Mouse (Mus musculus) frontal cortex, postnatal 14 days (tissue): Measurements from ENCODE around the gene Irak3.
"Not testable (repeated sequence)": the region's sequence is repeated elsewhere in the genome, so short reads cannot be mapped to it uniquely, and the experiment has no call there.

Experiments used
- DNase-seq, 2 experiments: peaks; one replicate each; pipeline ENCODE4 v3.0.0; 2022; ENCODE audit warnings: low spot score in 2 of 2

The Irak3 gene

DNA sequence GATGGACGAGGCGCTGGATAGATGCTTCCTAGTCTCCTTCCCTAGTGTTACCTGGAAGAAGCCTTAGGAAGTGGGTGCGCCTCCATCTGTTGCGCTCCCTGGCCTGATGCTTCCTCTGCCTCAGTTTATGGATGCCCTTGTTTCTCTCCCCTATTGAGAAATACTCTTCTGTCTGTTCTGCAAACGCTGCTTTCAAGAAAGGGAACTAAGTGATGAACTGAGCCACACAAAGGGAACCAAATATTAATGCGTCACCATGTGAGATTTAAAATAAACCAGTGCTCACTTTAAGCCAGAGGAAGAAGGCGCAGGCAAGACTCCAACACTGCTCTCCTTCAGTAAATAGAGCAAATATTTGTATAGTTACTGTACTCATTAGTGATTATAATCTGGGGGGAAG lies 38.4 kb downstream of the Irak3 start:
- DNase-seq: no peak

- no peak for DNase-seq
Observed at GRCm38 (mm10) chr10:120162840-120163239, 39.1 kb downstream of the Irak3 start.

DNA sequence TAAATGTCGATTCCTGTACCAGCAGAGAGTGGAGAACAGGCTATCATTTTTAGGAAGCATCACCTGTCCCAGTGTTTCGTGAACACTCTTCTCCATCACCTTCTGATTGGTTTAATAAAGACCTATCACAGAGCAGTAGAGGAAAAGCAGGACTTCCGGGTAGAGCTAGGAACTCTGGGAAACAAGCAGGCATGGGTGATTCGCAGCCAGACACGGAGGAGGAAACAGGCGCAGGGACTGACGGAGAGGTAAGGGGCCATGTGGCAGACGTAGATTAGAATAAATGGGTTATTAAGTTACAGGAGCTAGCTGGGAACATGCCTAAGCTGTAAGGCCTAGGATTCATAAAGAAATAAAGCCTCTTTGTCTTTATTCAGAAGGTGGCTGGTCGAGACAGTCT lies 41.4 kb downstream of the Irak3 start:
- no peak for DNase-seq

DNA sequence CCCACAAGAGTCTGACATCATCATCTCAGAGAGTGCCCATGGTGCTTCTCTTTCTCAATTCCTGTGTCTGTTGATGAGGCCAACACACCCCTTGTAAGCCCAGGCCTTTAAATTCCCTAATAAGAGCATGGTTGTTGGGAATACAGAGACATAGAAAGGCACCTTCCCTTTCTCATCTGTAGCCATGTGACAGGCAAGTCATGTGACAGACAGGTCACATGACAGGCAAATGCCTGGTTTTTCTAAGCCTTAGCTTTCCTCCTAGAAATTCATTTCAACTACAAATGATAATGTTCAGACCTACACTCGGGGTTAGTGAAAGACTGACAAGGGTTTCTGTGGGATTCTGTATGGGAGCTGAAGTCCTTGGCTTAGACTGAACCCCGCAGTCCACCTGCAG lies 48.0 kb downstream of the Irak3 start:
- DNase-seq: no peak

- DNase-seq: no peak
Observed at GRCm38 (mm10) chr10:120151672-120152071, 50.3 kb downstream of the Irak3 start.

- no peak for DNase-seq
Observed at GRCm38 (mm10) chr10:120140916-120141516, 60.9 kb downstream of the Irak3 start.

- DNase-seq: no peak
Observed at GRCm38 (mm10) chr10:120140193-120140592, 61.7 kb downstream of the Irak3 start.

- DNase-seq: no peak
Observed at GRCm38 (mm10) chr10:120136020-120136562, 65.8 kb downstream of the Irak3 start.

- DNase-seq: no peak
Observed at GRCm38 (mm10) chr10:120133697-120134096, 68.2 kb downstream of the Irak3 start.

DNA sequence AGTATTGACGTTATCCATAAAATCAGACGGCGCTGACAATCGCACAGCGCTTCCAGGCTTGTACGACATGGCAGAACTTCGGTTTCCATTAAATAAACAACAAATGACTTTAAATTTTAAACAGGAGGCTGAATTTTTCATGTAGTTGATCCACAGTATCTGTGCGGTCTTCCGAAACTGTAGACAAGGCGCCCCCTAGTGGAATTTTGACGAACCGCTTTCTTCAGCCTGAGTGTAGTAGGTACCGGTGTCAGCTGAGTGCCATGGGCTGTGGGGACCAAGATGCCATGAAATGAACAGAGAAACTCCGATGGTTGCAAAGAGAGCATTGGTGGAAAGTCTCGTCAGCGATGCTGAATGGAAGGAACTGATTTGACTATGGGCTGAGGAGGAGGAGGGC lies 71.3 kb downstream of the Irak3 start:
- DNase-seq: peak; percentile 10 to 66

DNA sequence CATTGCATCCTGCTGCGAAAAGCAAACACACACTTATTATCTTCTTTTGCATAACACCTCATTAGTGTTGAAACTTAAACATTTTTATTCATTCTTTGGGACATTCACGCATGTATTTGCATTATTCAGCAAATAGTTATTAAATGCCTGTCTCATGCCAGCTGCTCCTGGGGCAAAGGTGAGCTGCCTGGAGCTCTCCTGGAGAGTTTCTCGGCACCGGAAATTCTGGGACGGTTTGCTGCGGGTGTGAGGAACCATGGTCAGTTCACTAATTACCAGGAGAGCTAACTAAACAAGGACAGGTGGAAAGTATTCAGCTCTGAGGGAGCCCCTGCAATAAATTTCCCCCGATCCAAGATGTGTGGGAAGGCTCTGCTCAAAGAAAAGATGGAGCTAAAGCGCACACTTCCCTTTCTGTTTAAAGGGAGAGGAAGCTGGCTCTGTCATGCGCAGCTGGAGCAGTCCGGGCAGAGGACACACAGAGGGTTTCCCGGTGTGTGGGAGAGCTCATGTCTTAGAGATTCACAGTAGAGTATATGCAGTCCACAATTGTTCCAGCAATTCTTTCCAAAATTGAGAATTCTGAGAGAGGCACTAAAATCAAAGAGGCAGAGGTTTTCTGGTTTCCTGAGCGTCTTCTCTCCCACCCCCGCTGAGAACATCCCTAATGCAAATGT lies 73.2 kb downstream of the Irak3 start:
- no peak for DNase-seq

DNA sequence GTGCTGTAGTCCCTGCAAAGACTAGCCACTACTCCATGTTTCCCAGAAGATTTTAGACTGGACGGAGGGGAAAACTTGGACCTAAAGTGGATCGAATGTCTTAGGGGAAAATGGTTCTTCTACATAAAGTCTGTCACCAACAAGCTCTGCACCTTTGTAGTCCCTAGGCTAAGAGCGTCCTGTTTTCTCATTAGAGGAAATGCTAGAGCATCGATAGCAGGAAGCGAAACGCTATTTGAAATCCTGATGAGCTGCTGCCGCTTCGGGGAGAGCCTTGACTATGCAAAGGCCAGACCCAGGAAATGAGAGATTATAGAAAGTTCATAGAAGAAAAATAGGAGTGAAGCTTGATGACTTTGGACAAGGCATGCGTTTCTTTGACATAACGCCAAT lies 76.5 kb downstream of the Irak3 start:
- DNase-seq: no peak

- DNase-seq: peak; percentile 62 to 87
Observed at GRCm38 (mm10) chr10:120124801-120125464, 77.0 kb downstream of the Irak3 start.

GRCm38 (mm10) chr10:120123721-120124120 lies 78.2 kb downstream of the Irak3 start:
- no peak for DNase-seq

GRCm38 (mm10) chr10:120115249-120115648 lies 86.7 kb downstream of the Irak3 start:
- DNase-seq: no peak

GRCm38 (mm10) chr10:120114493-120114892 lies 87.4 kb downstream of the Irak3 start:
- no peak for DNase-seq

DNA sequence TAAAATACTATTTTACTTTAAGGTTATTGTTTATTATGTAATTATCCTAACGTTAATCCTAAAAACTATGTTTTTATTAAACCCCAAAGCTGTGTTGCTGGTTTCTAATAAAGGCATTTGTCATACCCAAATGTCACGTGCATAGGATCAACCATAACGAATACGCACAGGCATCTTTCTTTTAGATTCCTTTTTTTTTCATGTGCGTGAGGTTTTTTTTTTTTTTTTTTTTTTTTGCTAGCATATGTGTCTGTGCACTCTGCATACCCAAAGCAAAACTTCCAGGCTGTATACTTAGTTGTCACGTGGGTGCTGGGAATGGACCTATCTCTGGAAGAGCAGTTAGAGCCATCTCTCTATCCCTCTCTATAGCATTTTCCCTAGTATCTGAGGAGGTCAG lies 88.0 kb downstream of the Irak3 start:
- DNase-seq: no peak

- DNase-seq: not testable (repeated sequence)
Observed at GRCm38 (mm10) chr10:120113482-120113881, 88.4 kb downstream of the Irak3 start.

- peak; percentile 88 to 94 for DNase-seq
Observed at GRCm38 (mm10) chr10:120112507-120113396, 89.2 kb downstream of the Irak3 start, which contains the start of gene Helb. TSS of gene Helb (minus strand) at chr10:120112987.

DNA sequence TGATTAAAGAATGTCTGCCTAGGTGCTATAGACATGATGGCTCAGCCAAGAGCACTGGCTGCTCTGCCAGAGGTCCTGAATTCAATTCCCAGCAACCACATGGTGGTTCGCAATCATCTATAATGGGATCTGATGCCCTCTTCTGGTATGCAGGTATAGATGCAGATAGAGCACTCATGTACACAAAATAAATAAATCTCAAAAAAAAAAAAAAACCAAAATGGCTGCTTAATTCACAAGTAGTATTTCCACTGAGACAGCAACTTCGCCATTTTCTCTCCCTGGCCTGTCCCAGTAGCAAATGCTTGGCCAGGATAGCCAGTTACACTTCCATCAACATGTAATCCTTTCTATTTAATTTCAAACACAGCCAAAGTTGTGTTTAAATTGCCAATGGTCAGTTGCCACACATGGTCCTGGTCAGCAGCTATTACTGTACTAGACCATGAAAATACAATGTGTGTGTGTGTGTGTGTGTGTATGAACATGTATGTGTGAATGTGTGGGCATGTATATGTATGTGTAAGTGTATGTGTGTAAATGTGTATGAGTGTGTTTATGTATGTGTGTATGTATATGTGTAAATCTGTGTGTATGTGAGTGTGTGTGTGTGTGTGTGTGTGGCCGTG lies 90.1 kb downstream of the Irak3 start:
- no peak for DNase-seq

GRCm38 (mm10) chr10:120100806-120101205 lies 101.1 kb downstream of the Irak3 start:
- DNase-seq: no peak
